Mouse (Mus musculus) brain, embryonic 14.5 days (tissue): ENCODE measurements around the gene Nr3c2. TPM values are rescaled to one million over a fixed set of nuclear protein-coding genes. Genes with fewer than 3 reads are reported as not detected.
A peak's percentile ranks its signal among the peaks of the same experiment; 100 is the strongest.

ENCODE experiments used
- DNase-seq: peaks from one replicate; pipeline ENCODE4 v3.0.0-alpha.2; 2011; ENCODE audit warnings: low read depth
- CTCF ChIP-seq: fragments of 200-500 bp; IDR thresholded peaks from 2 replicates; pipeline ENCODE4 v1.5.1; 2012; ENCODE audit warnings: inconsistent platforms, mild to moderate bottlenecking, moderate library complexity, borderline replicate concordance; ENCODE audit not compliant: insufficient read depth, insufficient read length; ENCODE audit errors: extremely low read depth
- POLR2A ChIP-seq: fragments of 200-500 bp; IDR thresholded peaks from 2 replicates; pipeline ENCODE4 v1.6.1; 2012; ENCODE audit warnings: mild to moderate bottlenecking, inconsistent platforms, borderline replicate concordance; ENCODE audit not compliant: poor library complexity, insufficient read depth, insufficient read length, severe bottlenecking; ENCODE audit errors: extremely low read depth
- polyA plus RNA-seq: library from polyadenylated mRNA; depleted of rRNA; stranded (reverse); fragments of >200 nt; gene quantifications from 2 replicates; pipeline ENCODE4 v1.2.3, GENCODE M21; 2012

Gene Nr3c2
- polyA plus RNA-seq, 1 experiment: 1.5 TPM

DNA sequence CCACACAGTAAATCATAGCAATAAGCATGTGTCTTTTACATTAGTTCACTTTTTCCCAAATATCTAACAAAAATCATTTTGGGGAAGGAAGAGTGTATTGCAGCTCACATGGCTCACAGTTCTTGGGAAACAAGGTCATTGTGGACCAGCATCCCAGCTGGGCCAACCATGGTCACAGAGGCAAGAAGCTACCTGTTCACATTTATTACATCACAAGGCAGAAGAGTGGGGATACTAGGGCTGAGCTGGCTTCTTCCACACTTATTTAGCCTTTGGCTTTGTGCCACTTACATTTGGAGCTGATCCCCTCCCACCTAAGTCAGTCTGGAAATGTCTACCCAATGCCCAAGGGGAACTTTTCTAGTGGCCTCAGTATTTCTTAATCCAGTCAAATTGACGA is 146.5 kb downstream of the Nr3c2 start:
- TF ChIP-seq CTCF (no peak), POLR2A (no peak)
- no peak for DNase-seq

DNA sequence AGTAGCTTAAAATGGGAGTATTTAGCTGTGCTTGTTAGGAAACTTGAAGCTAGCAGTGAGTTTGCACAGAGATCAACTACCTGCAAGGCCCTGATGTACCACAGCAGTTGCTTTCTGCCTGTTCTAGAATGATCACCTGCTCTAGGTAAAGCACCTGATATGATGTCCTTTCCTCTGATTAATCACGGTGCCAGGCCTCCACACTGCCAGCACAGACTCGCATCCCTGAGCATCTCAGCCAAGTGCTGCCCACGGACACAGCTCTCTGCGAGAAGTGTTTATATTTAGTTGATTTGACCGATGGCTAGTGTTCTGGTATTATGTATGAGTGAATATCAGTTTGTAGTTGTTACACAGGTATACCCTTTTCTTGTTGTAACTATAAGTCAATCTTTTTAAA is 147.0 kb downstream of the Nr3c2 start:
- TF ChIP-seq CTCF (no peak), POLR2A (no peak)
- no peak for DNase-seq

DNA sequence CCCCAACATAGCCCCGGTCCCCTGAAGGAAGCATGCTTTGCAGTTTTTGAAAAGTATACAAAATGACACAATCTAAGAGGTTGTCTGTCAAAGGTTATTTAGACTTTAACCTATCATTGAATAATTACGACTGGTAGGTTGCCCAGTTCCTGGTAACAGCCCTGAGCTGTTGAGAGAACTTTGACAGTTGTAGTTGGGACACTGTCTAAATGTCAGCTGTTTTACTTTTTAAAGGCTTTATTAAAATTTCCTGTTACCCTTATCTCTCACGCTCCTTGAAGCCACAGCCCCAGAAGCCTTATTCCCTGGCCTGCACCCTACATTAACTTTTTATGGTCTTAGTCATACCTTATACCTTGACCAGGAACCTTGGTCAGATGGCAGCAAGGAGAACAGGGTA is 147.5 kb downstream of the Nr3c2 start:
- DNase-seq: no peak
- TF ChIP-seq CTCF (no peak), POLR2A (no peak)

DNA sequence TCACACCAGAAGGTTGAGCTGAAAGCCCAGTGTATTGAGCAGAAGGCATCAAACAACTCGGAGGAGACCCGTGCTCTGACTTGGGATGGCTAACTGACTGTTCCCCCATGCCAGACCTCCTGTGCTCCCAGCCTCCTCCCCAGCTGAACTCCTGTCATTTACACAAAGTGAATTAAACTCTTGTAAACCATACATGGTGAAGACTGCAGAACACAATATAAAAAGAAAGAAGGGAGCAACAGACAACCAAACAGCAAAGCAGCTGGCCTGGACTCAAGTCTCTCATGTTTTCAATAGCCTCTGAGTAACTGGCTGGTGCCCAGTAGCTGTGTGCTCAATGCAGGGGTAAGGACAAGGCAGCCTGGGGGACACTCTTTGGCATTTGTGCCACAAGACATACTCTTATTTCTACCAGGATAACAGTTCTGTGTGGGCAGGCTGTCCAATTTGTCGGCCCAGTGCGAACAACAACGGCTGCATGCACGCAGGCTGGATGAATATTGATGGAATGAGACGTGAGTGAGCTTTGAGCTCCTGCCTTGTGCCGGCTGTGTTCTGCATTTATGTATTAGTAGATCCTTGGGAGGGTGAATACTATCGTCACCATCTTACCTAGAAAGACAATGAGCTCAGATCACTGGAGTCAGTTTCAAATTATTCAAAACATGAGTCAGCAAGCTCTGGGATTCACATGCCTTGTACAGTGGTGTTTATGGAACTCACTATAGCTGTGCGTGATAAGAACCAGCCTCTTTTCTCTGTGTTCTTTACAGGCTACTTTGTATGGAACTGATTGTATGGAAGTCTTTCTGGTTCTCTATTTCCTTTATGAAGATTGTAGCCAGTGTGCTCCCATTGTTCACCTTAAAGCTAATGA is 152.4 kb downstream of the Nr3c2 start:
- TF ChIP-seq POLR2A (no peak), CTCF (no peak)
- DNase-seq: peak; percentile 75

DNA sequence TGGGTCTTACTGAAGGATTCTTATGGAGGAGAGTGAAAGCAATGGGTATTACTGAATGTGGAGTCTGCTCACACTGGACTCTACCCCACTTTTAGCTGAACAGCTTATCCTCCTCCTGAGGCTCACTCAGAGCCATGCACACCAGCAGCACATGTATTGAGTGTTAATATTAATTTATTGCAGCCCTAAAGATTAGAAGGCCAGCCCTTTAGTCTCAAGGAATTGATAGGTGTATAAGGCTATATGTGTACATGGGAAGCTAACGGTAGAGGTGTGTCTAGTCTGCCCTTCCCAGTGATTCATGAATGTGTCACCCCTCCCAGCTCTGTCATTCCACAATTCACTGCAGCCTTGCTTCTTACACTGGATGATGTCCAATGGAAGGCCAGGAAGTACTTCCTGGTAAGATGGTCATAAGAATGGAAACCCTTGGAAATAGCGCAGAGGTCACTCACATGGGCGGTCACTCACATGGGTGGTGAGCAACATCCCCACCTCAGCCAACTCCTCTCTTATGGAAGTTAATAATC is 156.3 kb downstream of the Nr3c2 start:
- no peak for DNase-seq

DNA sequence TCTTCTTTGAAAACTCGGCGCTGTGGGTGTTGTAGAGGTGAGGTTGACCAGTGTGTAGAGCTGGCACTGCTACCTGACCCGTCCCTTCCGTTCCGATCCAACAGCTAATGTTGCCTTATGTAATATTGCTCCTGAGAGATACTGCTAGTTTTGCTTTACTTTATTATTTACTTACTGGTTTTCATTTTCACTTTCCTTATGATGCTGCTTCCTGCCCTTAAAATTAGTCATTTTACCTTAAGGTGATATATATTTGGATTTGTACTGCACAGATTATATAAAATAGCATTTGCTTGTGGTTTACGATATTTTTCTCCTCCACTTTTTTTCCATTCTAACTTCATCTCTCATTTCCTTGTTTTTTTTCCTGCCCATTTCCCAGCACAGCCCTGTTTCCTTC is 157.6 kb downstream of the Nr3c2 start:
- no peak for TF ChIP-seq CTCF
- no peak for TF ChIP-seq POLR2A
- DNase-seq: no peak

More for the DNA sequence above, 156.3 kb downstream of the Nr3c2 start:
- TF ChIP-seq POLR2A: no peak
- TF ChIP-seq CTCF: no peak

DNA sequence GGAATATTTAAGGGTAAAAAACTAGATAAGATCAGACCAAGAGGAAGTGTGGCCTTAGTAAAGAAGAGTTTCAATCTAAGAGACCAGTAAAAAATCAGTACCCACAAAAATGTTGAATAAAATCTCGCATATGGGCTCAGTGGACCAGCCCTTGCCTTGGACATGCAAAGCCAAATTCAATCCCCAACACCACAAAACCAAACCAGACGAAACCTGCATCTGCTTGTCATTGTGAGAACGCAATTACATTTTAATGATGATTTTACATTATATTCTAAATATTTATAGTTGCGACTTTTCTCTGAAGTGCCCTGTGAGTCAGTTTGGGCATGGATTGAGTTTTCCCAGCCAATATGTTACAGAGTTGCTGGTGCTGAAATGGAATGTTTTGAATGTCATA is 183.4 kb downstream of the Nr3c2 start:
- TF ChIP-seq POLR2A: no peak
- TF ChIP-seq CTCF: no peak
- no peak for DNase-seq

DNA sequence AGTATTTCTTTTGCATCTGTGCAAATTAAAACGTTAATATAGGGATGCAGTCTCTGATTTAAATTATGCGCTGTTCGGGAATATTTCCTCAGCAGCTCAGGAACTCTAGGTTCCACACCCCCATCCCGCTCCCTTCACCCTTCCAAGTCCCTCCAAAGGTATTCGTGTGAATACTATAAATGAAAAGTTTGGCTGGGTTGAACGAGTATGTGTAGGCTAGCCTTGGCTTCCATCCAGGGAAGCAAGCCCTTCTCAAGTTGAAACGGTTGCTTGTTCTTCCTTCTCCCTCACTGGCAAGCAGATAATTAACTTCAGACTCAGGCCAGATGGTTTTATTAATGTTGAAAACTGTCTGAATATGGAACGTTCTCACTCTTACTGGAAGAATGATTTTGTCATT is 186.8 kb downstream of the Nr3c2 start:
- peak; percentile 51 for DNase-seq
- TF ChIP-seq POLR2A: no peak
- TF ChIP-seq CTCF: no peak

DNA sequence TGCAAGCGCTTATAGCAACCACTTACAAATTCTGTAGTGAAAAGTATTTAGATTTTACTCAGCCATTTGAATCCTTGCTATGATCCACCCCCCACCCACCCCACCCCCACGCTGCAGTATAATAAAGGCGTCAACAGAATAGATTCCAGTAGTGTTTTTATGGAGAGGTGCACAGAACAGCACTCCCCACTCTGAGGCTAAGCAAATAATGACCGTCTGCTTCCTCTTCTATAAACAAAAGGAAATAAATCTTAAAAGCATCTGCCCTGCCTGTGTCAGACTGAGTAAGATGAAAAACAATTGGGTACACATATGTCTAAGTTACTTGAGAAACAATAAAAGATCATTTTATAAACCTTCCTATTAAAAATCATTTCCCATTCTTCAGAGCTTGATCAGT is 197.5 kb downstream of the Nr3c2 start:
- DNase-seq: no peak
- TF ChIP-seq POLR2A (no peak), CTCF (no peak)

DNA sequence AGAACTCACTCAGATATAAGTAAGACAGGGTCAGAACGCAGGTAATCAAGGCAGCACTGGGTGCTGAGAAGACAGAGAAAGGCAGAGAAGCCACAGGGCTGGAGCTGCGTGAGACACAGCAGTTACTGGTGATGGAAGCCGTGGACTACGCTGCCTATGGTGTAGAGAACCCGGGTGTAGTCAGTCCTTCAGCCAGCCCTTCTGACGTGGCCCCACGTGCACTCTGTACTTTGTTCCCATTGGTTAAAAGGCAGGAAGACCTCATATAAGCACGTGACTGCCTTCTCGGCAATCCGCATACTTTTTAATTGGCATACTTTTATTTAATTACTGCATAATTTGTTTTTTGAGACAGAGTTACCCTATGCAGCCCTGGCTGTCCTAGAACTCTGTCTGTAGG is 198.9 kb downstream of the Nr3c2 start:
- DNase-seq: no peak
- TF ChIP-seq POLR2A (no peak), CTCF (no peak)

DNA sequence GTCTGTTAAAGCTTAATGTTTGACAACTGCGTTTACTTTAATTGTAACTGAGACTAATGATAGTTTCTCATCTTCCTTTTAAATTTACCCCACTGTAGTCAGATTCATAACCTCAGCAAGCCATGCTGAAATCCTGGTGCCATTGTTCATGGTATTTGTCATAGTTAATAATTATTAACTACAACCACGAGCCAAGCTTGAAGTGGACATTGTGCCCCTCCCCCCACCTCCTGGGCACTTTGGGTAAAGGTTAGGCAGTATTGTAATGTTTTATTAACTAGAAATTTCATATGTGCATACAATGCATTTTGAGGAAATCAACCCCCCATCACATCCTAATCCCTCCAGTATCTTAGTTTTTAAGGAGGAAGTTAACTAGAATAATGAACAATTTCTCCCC is 201.1 kb downstream of the Nr3c2 start:
- no peak for TF ChIP-seq CTCF
- no peak for TF ChIP-seq POLR2A
- DNase-seq: no peak

DNA sequence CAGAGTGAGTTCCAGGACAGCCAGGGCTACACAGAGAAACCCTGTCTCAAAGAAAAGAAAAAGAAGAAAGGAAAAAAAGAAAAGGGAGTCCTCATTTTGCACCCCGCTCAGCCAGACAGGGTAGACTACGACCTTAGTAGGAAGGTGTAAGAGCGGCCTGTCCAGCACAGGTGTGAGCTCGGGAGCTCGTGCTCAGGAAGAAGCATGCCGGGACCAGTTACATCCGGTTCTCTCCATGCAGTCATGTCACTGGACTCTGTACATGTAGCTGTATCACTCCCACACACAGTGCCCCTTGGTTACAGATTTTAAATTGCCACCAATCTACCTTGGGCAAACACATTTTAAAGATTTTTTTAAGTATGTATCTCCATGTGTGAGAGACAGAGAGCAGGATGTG is 203.6 kb downstream of the Nr3c2 start:
- no peak for DNase-seq
- TF ChIP-seq POLR2A (no peak), CTCF (no peak)
